Mouse (Mus musculus) stomach, embryonic 15.5 days (tissue): ENCODE results near the gene Lrrc3. TPM values are rescaled to one million over a fixed set of nuclear protein-coding genes. Genes with fewer than 3 reads are reported as not detected.
A peak's percentile ranks its signal among the peaks of the same experiment; 100 is the strongest.

Experiments
- ATAC-seq: fragments of 200-750 bp; cut with Nextera tagmentation; 2 replicates; pipeline ENCODE4 v1.8.0; 2017; ENCODE audit warnings: low read depth, moderate number of reproducible peaks, moderate TSS enrichment; ENCODE audit not compliant: insufficient read depth, low FRiP score
- H3K27ac ChIP-seq: fragments of 300-500 bp; sonication (generic); 2 replicates; pipeline ENCODE4 v1.5.1; 2015; ENCODE audit warnings: mild to moderate bottlenecking, inconsistent platforms
- H3K27me3 ChIP-seq: fragments of 300-500 bp; sonication (generic); replicated peaks from 2 replicates; pipeline ENCODE4 v1.6.1; 2015; ENCODE audit warnings: inconsistent platforms
- H3K36me3 ChIP-seq: fragments of 300-500 bp; sonication (generic); 2 replicates; pipeline ENCODE4 v1.6.1; 2015; ENCODE audit warnings: inconsistent platforms
- H3K4me1 ChIP-seq: fragments of 300-500 bp; sonication (generic); 2 replicates; pipeline ENCODE4 v1.6.1; 2015; ENCODE audit warnings: inconsistent platforms
- H3K4me2 ChIP-seq: fragments of 300-500 bp; sonication (generic); 2 replicates; pipeline ENCODE4 v1.6.1; 2015; ENCODE audit warnings: mild to moderate bottlenecking, inconsistent platforms
- H3K4me3 ChIP-seq: fragments of 300-500 bp; sonication (generic); replicated peaks from 2 replicates; pipeline ENCODE4 v1.5.1; 2015; ENCODE audit warnings: inconsistent platforms
- H3K9ac ChIP-seq: fragments of 300-500 bp; sonication (generic); 2 replicates; pipeline ENCODE4 v1.6.1; 2015; ENCODE audit warnings: inconsistent platforms
- H3K9me3 ChIP-seq: fragments of 300-500 bp; sonication (generic); 2 replicates; pipeline ENCODE4 v1.6.1; 2016; ENCODE audit warnings: inconsistent platforms
- WGBS: fragments of 180-500 bp; shearing (Covaris S2); methylation state at CpG from one replicate; pipeline ENCODE4 v1.1.7; 2015; 5-methylcytosine and 5-hydroxymethylcytosine counted together
- polyA plus RNA-seq: library from polyadenylated mRNA; unstranded; fragments of >200 nt; fragmentation: Nextera tagmentation; extraction: Ambion mirVana; gene quantifications from 2 replicates; pipeline ENCODE4 v1.2.1, GENCODE M21; 2015

The Lrrc3 gene
- polyA plus RNA-seq, 1 experiment from 2014 or later = 6.4 TPM

GRCm38 (mm10) chr10:77900903-77901818, 1.2 kb downstream of the Lrrc3 start:
- no peak for ATAC-seq
- peak overlapping the region; percentile 64 for H3K4me3 ChIP-seq

GRCm38 (mm10) chr10:77900126-77900525, 2.2 kb downstream of the Lrrc3 start:
- 66% methylated on average over 7 of the region's 7 CpGs for WGBS
- no peak overlapping the region for H3K27ac ChIP-seq
- no peak for ATAC-seq
- no peaks in the 10 kb centered on the region; the same call in 1 of the 2 replicates for H3K4me1 ChIP-seq
- no peak overlapping the region for H3K4me3 ChIP-seq
- H3K27me3 ChIP-seq = no peaks in the 10 kb centered on the region
- no peaks in the 10 kb centered on the region for H3K9me3 ChIP-seq
- H3K36me3 ChIP-seq = no peaks in the 10 kb centered on the region
- no peak overlapping the region for H3K4me2 ChIP-seq
- H3K9ac ChIP-seq = no peak overlapping the region

More at GRCm38 (mm10) chr10:77900903-77901818, 1.2 kb downstream of the Lrrc3 start:
- 87% methylated on average over 27 of the region's 27 CpGs for WGBS
- H3K27me3 ChIP-seq = no peaks in the 10 kb centered on the region
- H3K4me1 ChIP-seq = no peaks in the 10 kb centered on the region; the same call in 1 of the 2 replicates
- H3K4me2 ChIP-seq = peak overlapping the region; percentile 81
- H3K9me3 ChIP-seq = no peaks in the 10 kb centered on the region
- no peaks in the 10 kb centered on the region for H3K36me3 ChIP-seq
- H3K9ac ChIP-seq = no peak overlapping the region
- H3K27ac ChIP-seq = no peak overlapping the region

DNA sequence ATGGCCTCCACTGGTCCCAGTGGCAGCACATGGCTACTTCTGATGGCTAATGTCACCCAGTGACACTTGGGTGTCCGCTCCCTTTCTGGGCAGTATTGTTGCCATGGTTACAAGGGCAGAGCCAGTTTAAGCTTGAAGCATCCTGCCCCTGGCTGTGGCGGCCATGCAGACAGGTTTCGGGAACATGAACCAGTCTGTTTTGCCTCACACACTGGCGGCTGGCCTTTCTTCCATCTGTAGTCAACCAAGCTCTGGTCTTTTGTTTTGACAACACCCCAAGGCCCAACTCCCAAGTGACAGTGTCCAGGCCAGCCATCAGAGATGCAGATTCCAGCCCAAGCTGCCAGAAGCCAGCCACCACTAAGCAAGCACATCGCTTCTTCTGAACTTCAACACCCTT, 6.8 kb downstream of the Lrrc3 start:
- ATAC-seq = no peak
- H3K27ac ChIP-seq = no peak overlapping the region
- 51% methylated on average over 5 of the region's 5 CpGs for WGBS

DNA sequence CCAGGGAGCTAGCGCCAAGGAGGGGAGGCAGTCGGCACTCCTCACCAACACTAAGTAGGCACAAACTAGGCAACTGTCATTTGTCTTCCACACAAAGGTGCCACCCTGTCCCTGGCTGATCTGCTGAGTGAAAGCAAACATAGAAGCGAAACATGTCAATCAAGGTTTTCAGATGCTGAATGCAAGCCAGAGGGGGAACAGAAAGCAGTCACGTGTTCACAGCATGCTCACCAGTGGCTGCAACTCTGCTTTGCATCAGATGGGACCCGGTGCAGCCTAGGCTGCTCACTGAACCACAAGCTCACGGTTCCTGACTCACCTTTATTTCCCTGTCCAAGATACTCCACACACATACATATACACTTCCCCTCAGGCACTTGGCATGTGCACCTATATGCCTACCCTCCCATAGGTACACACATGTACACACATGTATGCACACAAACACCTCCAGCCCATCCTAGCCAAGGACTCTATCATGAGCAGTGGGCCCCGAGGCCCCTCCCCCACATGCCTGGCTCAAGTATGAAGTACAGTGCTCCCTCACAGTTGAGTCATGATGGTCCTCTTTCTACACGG, 11.3 kb downstream of the Lrrc3 start:
- WGBS = 75% methylated on average over 8 of the region's 8 CpGs
- Histone ChIP-seq H3K4me3 (no peak overlapping the region), H3K27ac (no peak overlapping the region), H3K36me3 (no peaks in the 10 kb centered on the region), H3K4me2 (no peak overlapping the region), H3K4me1 (no peaks in the 10 kb centered on the region), H3K9me3 (no peaks in the 10 kb centered on the region), H3K27me3 (no peaks in the 10 kb centered on the region), H3K9ac (no peak overlapping the region)
- no peak for ATAC-seq

More for the DNA sequence above, 6.8 kb downstream of the Lrrc3 start:
- H3K36me3 ChIP-seq = no peaks in the 10 kb centered on the region
- no peaks in the 10 kb centered on the region for H3K9me3 ChIP-seq
- H3K27me3 ChIP-seq = no peaks in the 10 kb centered on the region
- H3K4me1 ChIP-seq = no peaks in the 10 kb centered on the region
- no peak overlapping the region for H3K9ac ChIP-seq
- H3K4me2 ChIP-seq = no peak overlapping the region
- H3K4me3 ChIP-seq = no peak overlapping the region

- no peak overlapping the region for H3K9ac ChIP-seq
- no peaks in the 10 kb centered on the region for H3K27me3 ChIP-seq
- no peak for ATAC-seq
- no peak overlapping the region for H3K4me2 ChIP-seq
- H3K9me3 ChIP-seq = no peaks in the 10 kb centered on the region
- H3K4me3 ChIP-seq = no peak overlapping the region
- no peaks in the 10 kb centered on the region for H3K36me3 ChIP-seq
- 43% methylated on average over 12 of the region's 12 CpGs for WGBS
- H3K4me1 ChIP-seq = no peaks in the 10 kb centered on the region
- no peak overlapping the region for H3K27ac ChIP-seq
Observed at GRCm38 (mm10) chr10:77886007-77886747, 16.2 kb downstream of the Lrrc3 start.

- 87% methylated on average over 5 of the region's 5 CpGs for WGBS
- no peak for ATAC-seq
- H3K27ac ChIP-seq = no peak overlapping the region
Observed at GRCm38 (mm10) chr10:77882553-77882952, 19.8 kb downstream of the Lrrc3 start.

GRCm38 (mm10) chr10:77880305-77880704, 22.0 kb downstream of the Lrrc3 start:
- WGBS = 69% methylated on average over 3 of the region's 3 CpGs
- Histone ChIP-seq H3K9ac (no peak overlapping the region), H3K36me3 (no peaks in the 10 kb centered on the region), H3K4me2 (no peak overlapping the region), H3K4me3 (no peak overlapping the region), H3K9me3 (no peaks in the 10 kb centered on the region), H3K27me3 (no peaks in the 10 kb centered on the region), H3K4me1 (no peaks in the 10 kb centered on the region), H3K27ac (no peak overlapping the region)
- no peak for ATAC-seq

More at GRCm38 (mm10) chr10:77882553-77882952, 19.8 kb downstream of the Lrrc3 start:
- Histone ChIP-seq H3K27me3 (no peaks in the 10 kb centered on the region), H3K36me3 (no peaks in the 10 kb centered on the region), H3K4me1 (no peaks in the 10 kb centered on the region), H3K4me3 (no peak overlapping the region), H3K9me3 (no peaks in the 10 kb centered on the region), H3K4me2 (no peak overlapping the region), H3K9ac (no peak overlapping the region)

DNA sequence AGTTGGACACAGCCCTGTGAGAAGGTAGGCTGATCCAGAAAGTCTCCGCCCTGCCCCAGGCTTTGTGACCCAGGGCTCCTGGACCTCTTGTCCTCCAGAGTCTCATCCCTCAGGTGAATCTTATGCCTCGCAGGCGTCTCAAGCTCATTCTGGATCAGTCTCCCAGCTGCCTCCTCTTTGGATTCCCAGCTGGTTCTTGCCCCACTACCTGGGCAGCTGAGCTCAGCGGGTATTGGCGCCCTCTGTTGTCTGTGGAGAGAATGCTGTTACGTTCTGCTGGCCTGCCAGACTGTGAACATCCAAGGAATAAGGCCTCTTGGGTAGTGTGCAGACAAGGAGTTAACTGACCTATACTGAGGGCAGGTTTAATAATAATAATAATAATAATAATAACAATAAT, 23.4 kb downstream of the Lrrc3 start:
- Histone ChIP-seq H3K4me2 (no peak overlapping the region), H3K4me1 (no peaks in the 10 kb centered on the region), H3K4me3 (no peak overlapping the region), H3K27ac (no peak overlapping the region), H3K9ac (no peak overlapping the region), H3K36me3 (no peaks in the 10 kb centered on the region), H3K9me3 (no peaks in the 10 kb centered on the region), H3K27me3 (no peaks in the 10 kb centered on the region)
- no peak for ATAC-seq
- 64% methylated on average over 6 of the region's 6 CpGs for WGBS

- Histone ChIP-seq H3K36me3 (no peaks in the 10 kb centered on the region), H3K4me1 (no peaks in the 10 kb centered on the region), H3K9me3 (no peaks in the 10 kb centered on the region), H3K27ac (no peak overlapping the region), H3K9ac (no peak overlapping the region), H3K4me2 (no peak overlapping the region), H3K27me3 (no peaks in the 10 kb centered on the region), H3K4me3 (no peak overlapping the region)
- no peak for ATAC-seq
- 90% methylated on average over 7 of the region's 7 CpGs for WGBS
Observed at GRCm38 (mm10) chr10:77869651-77870050, 32.7 kb downstream of the Lrrc3 start.

- Histone ChIP-seq H3K27ac (no peak overlapping the region), H3K27me3 (no peaks in the 10 kb centered on the region), H3K36me3 (no peaks in the 10 kb centered on the region), H3K4me3 (no peak overlapping the region), H3K9me3 (no peaks in the 10 kb centered on the region), H3K4me1 (no peaks in the 10 kb centered on the region), H3K4me2 (no peak overlapping the region), H3K9ac (no peak overlapping the region)
- no peak for ATAC-seq
- 0% methylated on average over 1 of the region's 1 CpGs for WGBS
Observed at GRCm38 (mm10) chr10:77867546-77867945, 34.8 kb downstream of the Lrrc3 start.

- Histone ChIP-seq H3K36me3 (no peaks in the 10 kb centered on the region), H3K27me3 (no peaks in the 10 kb centered on the region), H3K4me3 (peak overlapping the region; percentile 26), H3K9me3 (no peaks in the 10 kb centered on the region), H3K27ac (no peak overlapping the region), H3K9ac (no peak overlapping the region), H3K4me1 (no peaks in the 10 kb centered on the region), H3K4me2 (peak overlapping the region; percentile 46)
- 30% methylated on average over 11 of the region's 11 CpGs for whole genome bisulfite sequencing
- ATAC-seq = 0 out of 2 replicates have a peak, but pooled peaks have one; percentile 2
Observed at GRCm38 (mm10) chr10:77864762-77865143, 37.6 kb downstream of the Lrrc3 start.
